Mouse (Mus musculus): ENCODE measurements around the gene Pax4. TPM values are rescaled to one million over a fixed set of nuclear protein-coding genes. Genes with fewer than 3 reads are reported as not detected.

Gene Pax4
- polyA plus RNA-seq (2016; fragmentation: Nextera tagmentation; extraction: Ambion mirVana), result not detected in 2 replicates

- H3K27me3 ChIP-seq (ENCODE audit: insufficient read depth, poor library complexity, severe bottlenecking), result peaks cover 43% of the 10 kb centered on the region
- no peak for DNase-seq (ENCODE audit: low spot score)
- WGBS, result 95% methylated on average over 2 of the region's 2 CpGs
These were observed at the start of gene Pax4 for GRCm38 (mm10) chr6:28449253-28449652. Gene Pax4, minus strand, starts transcription at chr6:28449353.

GRCm38 (mm10) chr6:28497837-28498236, 48.7 kb upstream of the Pax4 start:
- DNase-seq (ENCODE audit: low spot score), result no peak
- no peak overlapping the region for H3K4me3 ChIP-seq
- 82% methylated on average over 5 of the region's 5 CpGs for WGBS
- no peaks in the 10 kb centered on the region for H3K9me3 ChIP-seq
- H3K4me1 ChIP-seq (replicated peaks), result no peaks in the 10 kb centered on the region
- no peak overlapping the region for H3K27ac ChIP-seq
- H3K36me3 ChIP-seq, result peaks cover 21% of the 10 kb centered on the region
- H3K27me3 ChIP-seq (ENCODE audit: insufficient read depth, poor library complexity, severe bottlenecking), result no peaks in the 10 kb centered on the region

More at GRCm38 (mm10) chr6:28449253-28449652, at the start of gene Pax4:
- H3K4me1 ChIP-seq (replicated peaks), result peaks cover 8% of the 10 kb centered on the region; the same call in 1 of the 2 replicates
- H3K9me3 ChIP-seq, result no peaks in the 10 kb centered on the region
- H3K4me3 ChIP-seq, result no peak within 1 kb of the TSS
- H3K36me3 ChIP-seq, result no peaks in the 10 kb centered on the region
- H3K27ac ChIP-seq, result no peak within 1 kb of the TSS

GRCm38 (mm10) chr6:28491198-28491597, 42.0 kb upstream of the Pax4 start:
- H3K27ac ChIP-seq, result no peak overlapping the region
- H3K9me3 ChIP-seq, result no peaks in the 10 kb centered on the region
- DNase-seq (ENCODE audit: low spot score), result no peak
- H3K36me3 ChIP-seq, result peaks cover 60% of the 10 kb centered on the region
- no peak overlapping the region for H3K4me3 ChIP-seq
- no peaks in the 10 kb centered on the region for H3K27me3 ChIP-seq (ENCODE audit: insufficient read depth, poor library complexity, severe bottlenecking)
- no peaks in the 10 kb centered on the region for H3K4me1 ChIP-seq (replicated peaks)

- Histone ChIP-seq H3K4me1 (replicated peaks) (no peaks in the 10 kb centered on the region), H3K9me3 (no peaks in the 10 kb centered on the region), H3K27ac (no peak overlapping the region), H3K36me3 (peaks cover 60% of the 10 kb centered on the region), H3K4me3 (no peak overlapping the region), H3K27me3 (ENCODE audit: insufficient read depth, poor library complexity, severe bottlenecking) (no peaks in the 10 kb centered on the region)
- no peak for DNase-seq (ENCODE audit: low spot score)
- 89% methylated on average over 5 of the region's 5 CpGs for WGBS
These were observed 41.5 kb upstream of the Pax4 start for GRCm38 (mm10) chr6:28490612-28491011.

- Histone ChIP-seq H3K36me3 (peaks cover 54% of the 10 kb centered on the region), H3K27me3 (ENCODE audit: insufficient read depth, poor library complexity, severe bottlenecking) (no peaks in the 10 kb centered on the region), H3K4me1 (replicated peaks) (0 out of 2 replicates have a peak, but pooled peaks cover 3% of the 10 kb centered on the region), H3K27ac (no peak overlapping the region), H3K9me3 (no peaks in the 10 kb centered on the region), H3K4me3 (no peak overlapping the region)
- DNase-seq (ENCODE audit: low spot score), result no peak
- WGBS, result 95% methylated on average over 1 of the region's 1 CpGs
These were observed 39.2 kb upstream of the Pax4 start for GRCm38 (mm10) chr6:28488204-28488851.

GRCm38 (mm10) chr6:28486905-28487304, 37.8 kb upstream of the Pax4 start:
- peaks cover 41% of the 10 kb centered on the region for H3K36me3 ChIP-seq
- no peak overlapping the region for H3K4me3 ChIP-seq
- H3K9me3 ChIP-seq, result no peaks in the 10 kb centered on the region
- H3K27ac ChIP-seq, result no peak overlapping the region
- DNase-seq (ENCODE audit: low spot score), result no peak
- no peaks in the 10 kb centered on the region for H3K27me3 ChIP-seq (ENCODE audit: insufficient read depth, poor library complexity, severe bottlenecking)
- H3K4me1 ChIP-seq (replicated peaks), result peaks cover 17% of the 10 kb centered on the region
- 91% methylated on average over 7 of the region's 7 CpGs for WGBS

- Histone ChIP-seq H3K36me3 (peaks cover 40% of the 10 kb centered on the region), H3K27me3 (ENCODE audit: insufficient read depth, poor library complexity, severe bottlenecking) (no peaks in the 10 kb centered on the region), H3K9me3 (no peaks in the 10 kb centered on the region), H3K27ac (no peak overlapping the region), H3K4me1 (replicated peaks) (peaks cover 21% of the 10 kb centered on the region), H3K4me3 (no peak overlapping the region)
- WGBS, result 81% methylated on average over 2 of the region's 2 CpGs
- no peak for DNase-seq (ENCODE audit: low spot score)
These were observed 37.3 kb upstream of the Pax4 start for GRCm38 (mm10) chr6:28486471-28486870.

GRCm38 (mm10) chr6:28486008-28486407, 36.9 kb upstream of the Pax4 start:
- Histone ChIP-seq H3K4me3 (no peak overlapping the region), H3K27me3 (ENCODE audit: insufficient read depth, poor library complexity, severe bottlenecking) (no peaks in the 10 kb centered on the region), H3K4me1 (replicated peaks) (peaks cover 26% of the 10 kb centered on the region), H3K27ac (no peak overlapping the region), H3K36me3 (peaks cover 36% of the 10 kb centered on the region), H3K9me3 (no peaks in the 10 kb centered on the region)
- 91% methylated on average over 2 of the region's 2 CpGs for WGBS
- DNase-seq (ENCODE audit: low spot score), result no peak

- Histone ChIP-seq H3K4me1 (replicated peaks) (peaks cover 39% of the 10 kb centered on the region), H3K27me3 (ENCODE audit: insufficient read depth, poor library complexity, severe bottlenecking) (no peaks in the 10 kb centered on the region), H3K27ac (no peak overlapping the region), H3K4me3 (no peak overlapping the region), H3K9me3 (no peaks in the 10 kb centered on the region), H3K36me3 (peaks cover 13% of the 10 kb centered on the region; the same call in 1 of the 2 replicates)
- DNase-seq (ENCODE audit: low spot score), result no peak
- WGBS, result 85% methylated on average over 4 of the region's 4 CpGs
These were observed 33.7 kb upstream of the Pax4 start for GRCm38 (mm10) chr6:28482711-28483315.

- WGBS, result 8% methylated on average over 21 of the region's 21 CpGs
- peaks cover 10% of the 10 kb centered on the region; the same call in 1 of the 2 replicates for H3K36me3 ChIP-seq
- peaks cover 39% of the 10 kb centered on the region for H3K4me1 ChIP-seq (replicated peaks)
- no peaks in the 10 kb centered on the region for H3K27me3 ChIP-seq (ENCODE audit: insufficient read depth, poor library complexity, severe bottlenecking)
- peak overlapping the region; percentile 89 for H3K27ac ChIP-seq
- no peak for DNase-seq (ENCODE audit: low spot score)
- H3K9me3 ChIP-seq, result no peaks in the 10 kb centered on the region
- peak overlapping the region; percentile 93 for H3K4me3 ChIP-seq
These were observed 31.8 kb upstream of the Pax4 start for GRCm38 (mm10) chr6:28480752-28481492.

- under 1% methylated on average over 68 of the region's 68 CpGs for whole genome bisulfite sequencing
- peak overlapping the region; percentile 89 for H3K27ac ChIP-seq
- peaks cover 10% of the 10 kb centered on the region; the same call in 1 of the 2 replicates for H3K36me3 ChIP-seq
- H3K27me3 ChIP-seq (ENCODE audit: insufficient read depth, poor library complexity, severe bottlenecking), result no peaks in the 10 kb centered on the region
- H3K4me1 ChIP-seq (replicated peaks), result peaks cover 39% of the 10 kb centered on the region
- H3K9me3 ChIP-seq, result no peaks in the 10 kb centered on the region
- DNase-seq (ENCODE audit: low spot score), result peak; percentile 99
- H3K4me3 ChIP-seq, result peak overlapping the region; percentile 93
These were observed 31.0 kb upstream of the Pax4 start for GRCm38 (mm10) chr6:28479865-28480751.

- 87% methylated on average over 5 of the region's 5 CpGs for WGBS
- Histone ChIP-seq H3K4me1 (replicated peaks) (peaks cover 10% of the 10 kb centered on the region), H3K36me3 (no peaks in the 10 kb centered on the region), H3K27me3 (ENCODE audit: insufficient read depth, poor library complexity, severe bottlenecking) (no peaks in the 10 kb centered on the region), H3K4me3 (no peak within 1 kb of the TSS), H3K27ac (no peak within 1 kb of the TSS), H3K9me3 (no peaks in the 10 kb centered on the region)
- DNase-seq (ENCODE audit: low spot score), result no peak
These were observed 25.7 kb upstream of the Pax4 start, which contains the start of gene Snd1 for GRCm38 (mm10) chr6:28474839-28475238. Gene Snd1, plus strand, starts transcription at chr6:28475139.

Measured in hindbrain, embryonic 10.5 days (tissue).